In genomic region chr1:185205090-185205489, GRCm38 (mm10) we compare ENCODE assay signal across 8 mouse cellular contexts. TPM values are rescaled to one million over a fixed set of nuclear protein-coding genes. Genes with fewer than 3 reads are reported as not detected.
DNase-seq lines count a peak whose midpoint lies in the region; ATAC-seq and TF ChIP-seq lines count a peak whose summit lies in the region.

No protein-coding gene starts in this region.

- DNase-seq in left cerebral cortex, adult 2 months (ENCODE audit: extremely low spot score in 1 of 2, low spot score in 2 of 2) = no peak
- no peak for DNase-seq in left cerebral cortex, postnatal 36 days (ENCODE audit: low spot score in 2 of 2)
- peak; percentile 33 for DNase-seq in naive thymus-derived CD4-positive, alpha-beta T cell, adult 2 months (ENCODE audit: low read depth)
- DNase-seq in gastrocnemius, adult 18-20 months (ENCODE audit: low spot score) = no peak
- no peak for DNase-seq in Muller cell, postnatal 12 days (ENCODE audit: inconsistent ontology term)
- no peak for DNase-seq in layer of hippocampus, adult 8-10 months (ENCODE audit: low spot score in 2 of 2)

- no peak for TF ChIP-seq CTCF in left cerebral cortex, adult 2 months (IDR thresholded peaks at IDR 0.05)
- no peak for TF ChIP-seq CTCF in intestine, postnatal 0 days (IDR thresholded peaks at IDR 0.05; ENCODE audit: low read depth)

- no peak overlapping the region for H3K27ac ChIP-seq in left cerebral cortex, adult 2 months
- H3K27ac ChIP-seq in embryonic facial prominence, embryonic 13.5 days = no peak overlapping the region
- H3K27ac ChIP-seq in intestine, postnatal 0 days (ENCODE audit: low read depth, low read length) = no peak overlapping the region

- H3K9ac ChIP-seq in embryonic facial prominence, embryonic 13.5 days = 0 out of 2 replicates have a peak overlapping the region, but pooled peaks have one; percentile 49
- 0 out of 2 replicates have a peak overlapping the region, but pooled peaks have one; percentile 7 for H3K9ac ChIP-seq in intestine, postnatal 0 days (ENCODE audit: low read depth, low read length)

- no peaks in the 10 kb centered on the region for H3K9me3 ChIP-seq in embryonic facial prominence, embryonic 13.5 days
- no peaks in the 10 kb centered on the region for H3K9me3 ChIP-seq in intestine, postnatal 0 days (ENCODE audit: control insufficient read depth)

- WGBS in embryonic facial prominence, embryonic 13.5 days = 78% methylated on average over 8 of the region's 8 CpGs
- WGBS in intestine, postnatal 0 days = 55% methylated on average over 8 of the region's 8 CpGs

- ATAC-seq in embryonic facial prominence, embryonic 13.5 days (ENCODE audit: insufficient number of reproducible peaks, insufficient read depth, low FRiP score, low TSS enrichment, low read depth) = no peak
- no peak for ATAC-seq in intestine, postnatal 0 days

- peaks cover 33% of the 10 kb centered on the region for H3K4me1 ChIP-seq in embryonic facial prominence, embryonic 13.5 days
- H3K4me1 ChIP-seq in intestine, postnatal 0 days (replicated peaks; ENCODE audit: control insufficient read depth, insufficient read depth, low read length) = peaks cover 3% of the 10 kb centered on the region; the same call in 1 of the 2 replicates

- intact Hi-C loops in left cerebral cortex, adult 2 months (cut with DNase I) = no loop called here
- intact Hi-C loops in left cerebral cortex, postnatal 36 days (cut with DNase I) = no loop called here

- H3K36me3 ChIP-seq in embryonic facial prominence, embryonic 13.5 days = peaks cover 6% of the 10 kb centered on the region
- no peaks in the 10 kb centered on the region for H3K36me3 ChIP-seq in intestine, postnatal 0 days (ENCODE audit: control insufficient read depth, insufficient read depth)

- peak overlapping the region; percentile 80 for H3K4me3 ChIP-seq in left cerebral cortex, adult 2 months
- peak overlapping the region; percentile 91 for H3K4me3 ChIP-seq in embryonic facial prominence, embryonic 13.5 days
- H3K4me3 ChIP-seq in intestine, postnatal 0 days (ENCODE audit: low read depth, low read length) = peak overlapping the region; percentile 95; the same call in 1 of the 2 replicates

- H3K27me3 ChIP-seq in embryonic facial prominence, embryonic 13.5 days = no peaks in the 10 kb centered on the region
- H3K27me3 ChIP-seq in intestine, postnatal 0 days (replicated peaks; ENCODE audit: control insufficient read depth, insufficient read depth, low read length) = no peaks in the 10 kb centered on the region

- H3K4me2 ChIP-seq in embryonic facial prominence, embryonic 13.5 days = peak overlapping the region; percentile 95
- H3K4me2 ChIP-seq in intestine, postnatal 0 days (replicated peaks; ENCODE audit: low read depth) = peak overlapping the region; percentile 85

RNA-seq across cellular contexts. Expression of gene Rab3gap2, which starts 1.2 kb away (rescaled TPM):
- 10 to 100 TPM; 75.3 to 84.1 TPM for total RNA-seq in left cerebral cortex, adult 2 months (2021)
- total RNA-seq in left cerebral cortex, postnatal 36 days (2021) = 10 to 100 TPM; 67.6 to 79.7 TPM
- polyA plus RNA-seq in embryonic facial prominence, embryonic 13.5 days (2015; fragmentation: Nextera tagmentation; extraction: Ambion mirVana) = 20.9 and 22.3 TPM in 2 replicates
- polyA plus RNA-seq in intestine, postnatal 0 days (2015; fragmentation: Nextera tagmentation; extraction: Ambion mirVana) = 15.8 and 17.0 TPM in 2 replicates
- total RNA-seq in gastrocnemius, adult 18-20 months (2021) = 10 to 100 TPM; 17.6 to 17.8 TPM
- total RNA-seq in layer of hippocampus, adult 8-10 months (2022) = 10 to 100 TPM; 66.8 to 72.4 (median 70.3) TPM
